Mouse (Mus musculus) gonadal fat pad, adult 2 months (tissue): ENCODE data around the gene Shisa8. TPM values are rescaled to one million over a fixed set of nuclear protein-coding genes. Genes with fewer than 3 reads are reported as not detected.
A peak's percentile ranks its signal among the peaks of the same experiment; 100 is the strongest.

Experiments
- DNase-seq: peaks from one replicate; pipeline ENCODE4 v3.0.0-alpha.2; 2012; ENCODE audit warnings: low read depth
- polyA plus RNA-seq: library from polyadenylated mRNA; depleted of rRNA; stranded (reverse); fragments of >200 nt; gene quantifications from 2 replicates; pipeline ENCODE4 v1.2.3, GENCODE M21; 2012

Shisa8 gene
- polyA plus RNA-seq, 1 experiment: 0.27 TPM

DNA sequence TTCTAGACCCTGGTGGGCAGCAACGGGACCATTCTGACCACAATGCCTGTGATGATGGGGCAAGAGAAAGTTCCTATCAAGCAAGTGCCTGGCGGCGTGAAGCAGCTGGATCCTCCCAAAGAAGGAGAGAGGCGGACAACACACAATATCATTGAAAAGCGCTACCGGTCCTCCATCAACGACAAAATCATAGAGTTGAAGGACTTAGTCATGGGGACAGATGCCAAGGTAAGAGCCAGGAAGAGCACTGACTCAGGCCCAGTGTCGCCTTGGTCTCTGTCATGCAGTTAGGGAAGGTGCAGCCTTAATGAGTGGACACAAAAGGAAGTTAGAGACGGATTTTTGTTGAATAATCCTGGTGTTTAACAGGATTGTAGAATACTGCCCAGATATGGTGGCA, 37.5 kb downstream of the Shisa8 start:
- DNase-seq: no peak

DNA sequence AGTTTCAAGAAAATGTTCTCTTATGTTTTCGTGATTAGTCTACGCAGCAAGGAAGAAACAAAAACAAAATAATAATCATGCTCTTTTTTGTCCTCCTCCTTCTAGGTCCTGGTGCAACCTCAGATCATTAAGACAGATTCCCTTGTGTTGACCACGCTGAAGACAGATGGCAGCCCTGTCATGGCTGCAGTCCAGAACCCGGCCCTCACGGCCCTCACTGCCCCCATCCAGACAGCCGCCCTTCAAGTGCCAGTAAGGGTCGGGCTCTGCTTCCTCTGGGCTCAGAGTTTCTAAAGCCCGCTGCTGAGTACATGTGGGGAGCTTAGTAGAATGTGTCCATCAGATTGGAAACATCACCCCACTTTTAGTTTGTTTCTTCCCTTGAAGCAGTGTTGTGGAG, 40.0 kb downstream of the Shisa8 start:
- no peak for DNase-seq

DNA sequence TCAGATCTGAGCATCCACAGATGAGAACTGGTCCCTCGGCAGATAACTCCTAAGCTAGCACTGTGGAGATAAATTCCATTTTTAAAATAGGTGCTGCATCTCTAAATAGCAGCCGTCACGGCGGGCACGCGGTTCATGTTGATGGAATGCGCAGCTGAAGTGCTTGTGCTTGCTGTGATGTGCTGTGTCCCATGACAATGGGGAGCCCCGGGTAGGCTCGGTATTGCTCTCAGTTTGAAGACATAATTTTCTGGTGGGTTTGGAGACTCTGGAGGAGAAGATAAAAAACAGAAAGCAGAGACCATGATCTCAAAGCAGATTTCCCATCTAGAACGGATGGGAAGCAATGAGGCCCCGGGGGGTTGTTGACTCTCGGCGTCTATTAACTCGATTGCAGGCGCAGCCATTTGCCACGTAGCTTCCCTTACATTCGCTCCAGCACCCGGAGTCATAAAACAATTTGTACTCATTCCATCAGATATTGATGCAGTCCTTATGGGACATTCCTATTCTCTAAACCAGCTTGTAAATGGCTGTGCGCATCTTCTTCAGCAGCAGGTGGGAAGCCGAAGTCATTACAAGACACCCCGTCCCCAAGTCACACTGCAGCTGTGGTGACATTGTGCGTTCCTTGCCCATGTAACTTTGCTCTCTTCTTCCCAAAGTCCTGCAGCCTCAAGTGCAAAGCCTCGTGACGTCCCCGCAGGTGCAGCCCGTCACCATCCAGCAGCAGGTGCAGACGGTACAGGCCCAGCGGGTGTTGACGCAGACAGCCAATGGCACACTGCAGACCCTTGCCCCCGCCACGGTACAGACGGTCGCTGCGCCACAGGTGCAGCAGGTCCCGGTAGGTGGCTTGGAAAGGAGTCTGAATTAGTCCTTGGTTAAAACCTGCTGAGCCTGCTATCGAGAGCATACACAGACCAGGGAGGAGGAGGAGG, 41.9 kb downstream of the Shisa8 start:
- no peak for DNase-seq

DNA sequence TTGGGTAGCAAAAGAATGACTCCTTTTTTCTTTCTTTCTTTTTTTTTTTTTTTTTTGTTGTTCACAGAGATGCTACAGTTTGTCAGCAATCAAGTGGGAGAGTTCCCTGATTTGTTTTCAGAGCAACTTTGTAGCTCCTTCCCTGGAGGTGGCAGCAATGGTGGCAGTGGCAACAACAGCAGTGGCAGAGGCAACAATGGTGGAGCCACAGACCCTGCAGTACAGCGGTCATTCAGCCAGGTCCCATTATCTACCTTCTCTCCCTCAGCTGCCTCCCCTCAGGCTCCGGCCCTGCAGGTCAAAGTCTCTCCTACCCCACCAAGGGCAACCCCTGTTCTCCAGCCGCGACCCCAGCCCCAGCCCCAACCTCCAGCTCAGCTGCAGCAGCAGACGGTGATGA, 42.9 kb downstream of the Shisa8 start:
- no peak for DNase-seq

DNA sequence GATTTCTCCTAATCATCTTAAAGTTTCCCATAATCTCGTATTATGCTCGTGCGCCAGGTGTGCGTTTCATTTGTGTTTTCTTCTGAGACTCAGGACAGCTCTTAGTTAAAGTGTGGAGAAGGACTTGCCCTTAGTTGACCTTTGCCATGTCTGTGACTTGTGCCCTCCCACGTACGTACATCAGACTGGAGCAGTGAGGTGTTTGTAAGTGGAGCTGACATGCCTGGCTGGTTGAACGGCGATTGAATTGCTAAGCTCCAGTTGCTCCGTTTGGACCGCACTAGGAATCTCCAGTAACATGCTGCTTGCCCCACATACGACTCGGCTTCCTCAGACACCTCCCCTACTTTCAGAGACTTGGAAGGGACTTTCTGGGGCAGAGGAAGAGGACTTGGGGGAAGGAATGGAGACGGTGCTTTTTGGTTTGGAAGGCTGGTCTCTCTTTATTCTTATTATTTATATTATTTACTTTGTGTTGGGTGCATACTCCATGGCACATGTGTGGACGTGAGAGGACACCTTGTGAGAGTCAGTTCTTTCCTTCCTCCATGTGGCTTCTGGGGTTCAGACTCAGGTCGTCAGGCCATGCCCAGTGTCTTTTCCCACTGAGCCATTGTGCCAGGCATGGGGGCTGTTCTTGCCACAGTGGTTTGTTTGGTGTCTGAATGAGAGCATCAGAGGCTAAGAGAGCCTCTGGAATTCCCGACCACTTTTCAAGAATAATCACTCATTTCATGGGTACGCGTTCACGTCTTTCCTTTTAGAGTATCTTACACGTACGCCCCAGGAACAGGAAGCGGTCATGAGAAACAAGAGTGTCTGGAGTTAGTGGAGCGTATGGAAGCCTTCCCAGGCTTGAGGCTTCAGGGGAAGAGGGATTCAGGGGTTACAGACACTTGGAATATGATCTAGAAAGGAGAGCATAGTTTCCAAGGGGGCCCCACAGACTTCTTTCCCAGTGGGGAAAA, 45.1 kb downstream of the Shisa8 start:
- no peak for DNase-seq

DNA sequence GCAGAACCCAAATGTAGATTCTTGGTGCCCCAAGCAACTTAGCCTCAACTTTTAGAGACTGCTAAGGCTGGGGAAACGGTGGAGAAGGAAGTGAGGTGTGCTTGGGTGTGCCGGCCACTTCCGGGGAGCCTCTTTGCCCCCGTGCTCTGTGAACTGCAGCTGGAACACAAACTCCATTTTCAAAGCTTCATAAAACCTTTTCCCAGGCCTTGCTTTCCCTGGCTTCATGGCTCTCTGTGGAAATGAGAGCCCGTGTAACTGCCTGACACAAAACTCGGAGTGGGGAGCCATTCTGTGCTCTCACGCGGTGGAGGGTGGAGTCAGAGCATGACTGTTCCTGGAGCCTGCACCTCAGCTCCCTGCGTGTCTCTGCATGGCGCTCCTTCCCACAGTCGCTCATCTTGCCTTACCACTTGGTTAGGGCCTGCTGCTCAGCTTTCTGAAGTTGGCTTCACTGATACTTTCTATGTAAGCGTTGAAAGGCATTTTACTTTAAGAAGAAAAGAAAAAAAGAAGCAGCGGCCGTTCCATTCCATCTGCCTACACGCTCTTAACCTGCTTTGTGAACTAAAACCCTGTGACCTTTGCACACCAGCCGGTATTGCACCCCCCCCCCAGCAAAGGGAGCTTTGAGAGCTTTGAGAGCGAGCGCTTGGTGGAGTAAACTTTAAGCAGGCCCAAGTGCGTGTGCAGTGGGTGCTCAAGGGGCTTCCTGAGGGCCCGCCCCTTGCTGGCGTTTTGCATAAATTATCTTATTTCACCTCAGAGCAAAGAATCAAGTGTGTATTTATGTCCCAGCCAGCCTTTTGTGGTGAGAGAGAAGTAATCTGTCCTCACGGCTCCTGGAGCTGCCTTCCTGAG, 46.1 kb downstream of the Shisa8 start:
- no peak for DNase-seq

DNA sequence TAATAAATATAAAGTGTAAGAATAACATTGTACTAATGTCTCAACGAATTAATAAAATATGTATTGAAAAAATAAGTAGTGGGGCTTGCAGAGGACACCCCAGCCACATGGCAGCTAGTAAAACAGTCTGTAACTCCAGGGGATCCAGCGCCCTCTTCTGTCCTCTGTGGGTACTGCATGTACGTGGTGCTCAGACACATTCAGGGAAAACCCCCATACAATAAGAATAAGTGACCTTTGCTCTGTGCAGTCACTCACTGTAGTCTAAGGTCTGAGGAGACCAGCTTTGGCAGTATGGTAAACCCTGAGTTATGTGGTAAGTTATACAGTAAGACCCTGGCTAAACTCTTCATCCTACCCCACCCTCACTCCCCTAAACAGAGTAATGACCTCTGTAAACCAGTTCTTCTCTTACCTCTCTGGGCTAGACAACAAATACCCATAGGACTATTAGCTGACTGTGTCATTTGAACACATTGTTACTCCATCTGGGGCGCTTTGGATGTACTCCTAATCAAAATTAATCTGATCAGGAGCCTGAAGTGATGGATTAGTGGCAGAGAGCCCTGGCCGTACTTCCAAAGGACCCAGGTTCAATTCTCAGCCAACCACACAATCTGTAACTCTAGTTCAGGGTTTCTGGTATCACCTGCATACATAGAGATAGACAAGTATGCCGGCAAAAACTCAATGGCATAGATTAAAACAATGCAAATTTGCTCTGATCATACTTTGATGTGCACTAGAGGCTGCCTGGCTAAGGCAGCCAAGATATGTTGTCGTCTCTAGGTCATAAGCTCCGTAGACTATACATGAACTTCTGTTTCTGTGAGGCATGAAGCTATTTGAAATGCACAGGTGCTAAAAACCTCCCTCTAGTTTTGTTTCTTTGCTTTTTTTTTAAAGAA, 47.0 kb downstream of the Shisa8 start:
- DNase-seq: no peak

DNA sequence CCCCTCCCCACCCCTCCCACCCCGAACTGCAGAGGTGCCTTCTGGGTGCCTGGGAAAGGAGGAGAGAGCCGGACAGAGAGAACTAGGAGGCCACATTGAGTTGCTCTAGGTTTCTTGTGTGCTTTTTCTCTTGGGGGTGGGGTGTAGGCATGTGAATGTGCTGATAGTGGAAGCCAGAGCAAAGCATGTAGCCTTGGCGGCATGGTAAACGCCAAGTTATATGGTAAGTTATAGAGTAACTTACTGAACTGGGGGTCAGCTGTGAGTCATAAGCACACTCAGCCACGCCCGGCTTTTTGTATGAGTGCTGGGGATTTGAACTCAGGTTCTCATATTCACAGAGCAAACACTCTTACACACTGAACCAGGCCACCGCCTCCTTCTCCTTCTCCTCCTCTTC, 48.1 kb downstream of the Shisa8 start:
- no peak for DNase-seq

DNA sequence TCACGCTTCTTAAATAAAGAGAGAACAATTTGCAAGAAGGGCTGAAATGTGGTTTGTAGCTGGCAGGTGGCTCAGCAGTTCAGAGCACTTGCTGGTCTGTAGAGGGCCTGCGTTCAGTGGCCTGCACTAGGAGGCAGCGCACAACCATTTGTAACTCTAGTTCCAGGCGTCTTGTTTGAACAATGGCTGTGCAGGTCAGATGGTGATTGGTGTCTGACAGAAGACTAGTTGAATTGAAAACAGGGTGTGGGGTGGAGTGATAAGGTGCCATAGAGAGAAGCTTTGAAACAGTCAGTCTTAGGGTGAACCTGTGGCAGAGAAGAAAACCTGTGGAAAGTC, 48.6 kb downstream of the Shisa8 start:
- no peak for DNase-seq

DNA sequence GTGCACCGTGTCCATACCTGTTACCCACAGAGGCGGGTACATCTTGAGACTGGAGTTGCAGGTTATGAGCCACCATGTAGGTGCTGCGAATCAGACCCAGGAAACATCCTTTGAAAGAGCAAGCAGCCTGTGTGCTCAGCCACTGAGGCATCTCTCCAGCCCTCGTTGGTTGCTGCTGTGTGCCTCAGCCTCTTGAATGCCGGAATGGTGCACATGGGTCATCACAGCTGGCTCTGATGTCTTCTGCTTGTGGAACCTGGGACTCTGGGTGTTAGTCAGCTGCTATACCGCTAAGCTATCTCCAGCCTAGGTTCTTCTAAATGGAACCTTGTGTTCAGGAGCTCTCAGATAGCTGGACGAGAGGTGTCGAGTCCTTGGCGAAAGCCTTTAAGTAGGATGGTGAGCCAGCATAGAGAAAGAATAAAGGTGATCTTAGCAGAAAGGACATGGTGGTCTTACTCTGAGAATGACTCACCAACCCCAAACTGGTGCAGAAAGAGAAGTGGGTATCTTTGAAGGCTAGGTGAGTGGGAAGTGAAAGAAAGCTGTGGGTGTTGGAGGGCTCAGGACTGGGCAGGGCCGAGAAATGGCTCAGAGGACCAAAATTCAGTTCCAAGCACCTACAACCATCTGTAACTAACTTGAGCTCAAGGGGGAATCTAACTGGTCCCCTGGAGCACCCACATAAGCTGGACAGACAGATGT, 49.1 kb downstream of the Shisa8 start:
- no peak for DNase-seq

DNA sequence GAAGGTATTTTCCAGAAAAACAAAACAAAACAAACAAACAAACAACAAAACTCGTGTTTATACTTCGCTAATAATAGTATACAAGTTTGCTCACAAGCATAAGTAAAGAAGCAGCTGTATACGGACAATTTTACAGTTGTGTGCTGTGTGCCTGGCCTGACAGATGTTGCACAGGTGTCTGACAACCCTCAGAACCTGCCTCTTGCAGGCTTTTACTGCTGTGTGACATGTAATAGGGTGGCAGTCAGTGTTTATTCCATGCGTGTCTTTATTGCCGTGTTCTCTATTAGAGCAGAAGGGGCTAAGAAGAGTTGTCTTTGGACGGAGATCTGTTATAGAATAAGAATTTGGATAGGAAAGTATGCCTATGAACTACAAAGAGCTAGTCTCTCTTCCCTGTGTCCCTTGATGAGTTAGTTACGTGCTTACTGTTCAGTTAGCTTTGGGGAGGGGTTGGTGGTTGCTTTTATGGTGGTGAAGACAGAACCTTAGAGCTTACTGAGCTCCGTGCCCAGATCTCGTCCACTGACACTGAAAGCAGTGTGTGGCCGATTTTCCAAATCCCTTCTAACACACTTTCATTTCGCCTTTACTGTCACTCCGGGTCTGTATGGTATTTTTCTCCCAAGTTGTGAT, 50.5 kb downstream of the Shisa8 start:
- DNase-seq: no peak

DNA sequence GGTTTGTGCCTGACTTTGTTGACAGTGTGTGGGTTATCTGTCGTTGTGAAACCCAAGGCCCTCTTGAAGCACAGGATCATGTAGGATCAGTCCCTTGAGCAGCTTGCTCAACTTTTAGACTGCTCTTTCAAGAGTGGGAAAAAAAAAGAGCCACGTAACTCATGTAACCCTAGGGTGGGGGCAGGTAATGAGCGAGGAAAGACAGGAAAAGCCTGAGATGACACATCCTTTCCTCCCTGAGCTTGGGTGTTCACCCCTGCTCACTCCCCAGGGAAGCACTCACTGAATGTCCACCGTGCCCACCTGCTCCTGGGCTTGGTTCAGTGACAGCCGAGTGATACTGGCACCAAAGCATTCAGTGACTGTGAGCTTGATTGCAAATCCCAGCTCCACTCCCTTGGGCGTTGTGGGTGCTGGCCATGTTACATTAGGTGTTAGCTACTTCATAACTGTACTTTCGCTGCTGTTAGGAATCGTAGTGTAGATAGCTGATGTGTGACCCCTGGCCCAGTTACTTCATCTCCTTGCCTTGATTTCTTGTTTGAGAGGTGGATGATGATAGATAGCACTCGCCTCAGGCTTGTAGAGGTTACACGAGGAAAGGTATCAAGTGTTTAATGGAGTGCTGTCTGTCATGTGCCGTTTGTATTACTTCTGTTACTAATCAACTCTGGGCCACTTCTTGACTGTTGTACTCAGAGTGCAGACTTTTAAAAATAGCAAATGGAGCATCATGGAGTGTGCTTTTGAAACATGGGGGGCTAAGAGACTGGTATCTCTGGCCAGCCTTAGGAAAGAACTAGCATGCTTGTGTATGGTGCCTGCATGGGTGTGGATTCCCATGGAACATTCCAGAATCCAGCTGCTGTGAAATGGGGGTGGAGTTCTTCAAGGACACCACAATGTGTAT, 51.6 kb downstream of the Shisa8 start:
- DNase-seq: peak; percentile 97

DNA sequence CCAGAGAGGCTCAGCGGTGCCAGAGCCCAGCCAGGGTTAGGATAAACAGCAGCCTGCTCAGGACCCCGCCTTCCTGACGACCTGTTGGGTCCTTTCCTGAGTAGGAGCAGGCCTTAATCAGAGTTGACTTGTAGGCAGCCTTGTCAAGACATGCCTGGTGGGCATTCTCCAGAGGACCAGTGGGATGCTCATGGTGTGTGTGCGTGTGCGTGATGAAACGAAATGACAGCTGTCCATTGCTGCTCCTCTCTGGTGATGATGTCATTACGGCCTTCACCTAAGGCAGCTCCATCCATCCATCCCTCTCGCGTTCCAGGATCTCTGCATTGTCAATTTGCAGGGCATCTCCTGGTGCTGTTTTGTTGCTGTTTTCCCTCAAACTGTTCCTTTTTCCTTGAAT, 53.1 kb downstream of the Shisa8 start:
- DNase-seq: no peak

DNA sequence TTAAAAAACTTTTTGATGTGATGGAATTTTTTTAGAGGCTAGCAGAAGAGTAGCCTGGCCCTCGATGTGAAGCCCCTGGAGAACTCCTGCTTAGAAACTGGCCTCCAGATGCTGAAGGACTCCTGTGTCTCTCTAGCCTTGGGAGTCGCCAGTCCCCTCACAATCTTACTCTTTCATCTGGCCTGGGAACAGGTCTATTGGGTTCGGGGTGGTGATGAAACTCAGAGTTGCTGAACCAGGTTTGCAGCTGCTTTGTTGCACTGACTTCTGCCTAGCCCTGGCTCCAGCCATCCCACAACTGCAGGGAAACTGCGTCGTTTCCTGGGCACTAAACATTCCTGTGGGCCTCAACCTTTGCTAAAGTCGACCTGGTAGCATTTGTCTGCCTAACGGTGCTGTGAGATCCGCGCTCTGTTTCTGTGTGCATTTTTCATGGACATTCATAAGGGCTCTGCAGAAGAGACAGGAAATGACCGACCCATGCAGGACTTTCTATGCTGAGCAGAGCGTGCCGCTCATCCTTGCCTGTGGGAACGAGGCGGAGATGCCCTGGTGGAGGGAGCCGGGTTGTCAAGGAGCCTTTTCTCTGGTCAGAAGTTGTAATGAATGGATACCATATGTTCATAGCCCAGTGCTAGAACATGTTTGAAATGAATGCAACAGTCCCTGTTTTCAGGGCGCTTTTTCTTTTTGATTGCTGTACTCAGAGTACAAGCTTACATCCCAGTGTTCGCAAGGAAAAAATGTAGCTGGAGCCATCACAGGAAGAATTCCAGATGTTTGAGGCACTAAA, 54.2 kb downstream of the Shisa8 start:
- DNase-seq: no peak

DNA sequence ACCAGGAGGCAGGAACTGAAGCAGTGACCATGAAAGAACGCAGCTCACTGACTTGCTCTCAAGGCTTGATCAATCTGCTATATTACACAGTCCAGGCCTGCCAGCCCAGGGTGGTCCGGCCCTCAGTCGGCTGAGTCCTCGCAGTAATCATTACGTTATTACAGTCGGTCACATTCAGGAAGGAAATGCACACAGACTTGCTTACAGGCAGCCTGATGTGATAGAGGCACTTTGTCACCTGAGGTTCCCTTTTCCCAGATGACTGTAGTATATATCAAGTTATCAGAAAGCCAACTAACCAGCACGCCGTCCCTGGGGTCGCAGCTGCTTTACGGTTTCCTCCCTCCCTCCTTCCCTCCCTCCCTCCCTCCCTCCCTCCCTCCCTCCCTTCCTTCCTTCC, 55.7 kb downstream of the Shisa8 start:
- no peak for DNase-seq

DNA sequence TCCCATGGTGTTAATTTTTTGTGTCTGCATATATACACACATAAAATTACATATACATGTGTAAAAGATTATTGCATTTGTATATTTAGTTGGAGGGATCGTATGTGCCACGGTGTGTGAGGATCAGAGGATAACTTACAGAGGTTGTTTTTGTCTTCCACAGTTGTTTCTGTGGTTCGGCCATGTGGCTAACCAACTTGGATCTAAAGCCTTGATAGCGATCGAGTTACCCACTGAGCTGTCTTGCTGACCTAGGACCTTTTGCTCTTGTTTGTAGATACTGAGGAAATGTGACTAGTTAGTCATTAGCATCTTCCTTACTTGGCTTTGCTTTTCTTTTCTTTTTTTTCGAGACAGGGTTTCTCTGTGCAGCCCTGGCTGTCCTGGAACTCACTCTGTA, 56.3 kb downstream of the Shisa8 start:
- no peak for DNase-seq
